Mouse (Mus musculus): ENCODE results near the gene Cyb561d1. TPM values are rescaled to one million over a fixed set of nuclear protein-coding genes. Genes with fewer than 3 reads are reported as not detected.

The Cyb561d1 gene
- polyA plus RNA-seq, 1 experiment from 2014 or later = 3.4 TPM

DNA sequence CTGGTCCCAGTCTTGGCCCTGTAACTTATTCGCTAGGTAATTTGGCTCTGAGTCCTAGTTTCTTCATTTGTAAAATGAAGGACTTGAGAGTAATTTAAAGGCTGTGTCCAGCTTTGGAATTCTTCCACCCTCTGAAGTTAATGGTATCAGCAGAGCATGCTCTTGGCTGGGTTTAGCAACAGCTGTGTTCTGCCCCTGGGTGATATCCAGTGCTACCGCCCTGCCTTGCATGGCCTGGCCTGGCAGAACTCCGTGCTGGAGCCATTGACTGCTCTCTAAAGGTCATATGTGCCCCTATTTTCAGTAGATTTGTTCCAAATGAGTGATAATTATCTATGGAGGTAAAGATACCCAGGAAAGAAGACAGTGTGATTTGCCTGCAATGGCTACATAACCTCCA is 19.6 kb upstream of the Cyb561d1 start:
- Histone ChIP-seq H3K9ac (replicated peaks; ENCODE audit: low read length) (no peak overlapping the region), H3K4me3 (ENCODE audit: low read length) (no peak overlapping the region), H3K27me3 (ENCODE audit: insufficient read depth, low read length) (peaks cover 20% of the 10 kb centered on the region), H3K27ac (ENCODE audit: low read length) (no peak overlapping the region), H3K36me3 (ENCODE audit: insufficient read depth, low read length) (no peaks in the 10 kb centered on the region), H3K4me1 (ENCODE audit: insufficient read depth, low read length) (no peaks in the 10 kb centered on the region), H3K9me3 (ENCODE audit: low read length) (no peaks in the 10 kb centered on the region), H3K4me2 (replicated peaks; ENCODE audit: low read depth, low read length) (no peak overlapping the region)
- no peak for ATAC-seq (ENCODE audit: low FRiP score, low TSS enrichment)
- WGBS = 69% methylated on average over 3 of the region's 3 CpGs

DNA sequence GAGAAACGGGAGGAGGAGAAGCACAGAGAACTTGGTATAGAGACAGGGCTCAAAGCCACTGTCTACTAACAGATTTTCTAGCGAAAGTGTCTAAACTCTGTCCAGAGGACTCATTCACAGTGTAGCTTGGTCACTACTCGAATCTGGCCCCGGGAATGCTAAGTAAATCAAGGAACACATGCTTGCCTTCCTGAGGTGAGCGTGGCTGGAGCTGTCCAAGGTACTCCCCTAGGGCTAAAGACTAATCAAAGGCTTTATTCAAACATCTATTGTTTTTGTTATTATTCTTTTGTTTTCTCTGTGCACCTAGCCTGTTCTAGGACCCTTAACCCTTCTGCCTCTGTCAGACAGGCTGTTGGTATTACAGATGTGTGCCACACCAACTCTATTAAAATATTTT is 13.7 kb upstream of the Cyb561d1 start:
- H3K9me3 ChIP-seq (ENCODE audit: low read length) = no peaks in the 10 kb centered on the region
- no peak for ATAC-seq (ENCODE audit: low FRiP score, low TSS enrichment)
- H3K4me1 ChIP-seq (ENCODE audit: insufficient read depth, low read length) = peaks cover 3% of the 10 kb centered on the region
- no peaks in the 10 kb centered on the region for H3K36me3 ChIP-seq (ENCODE audit: insufficient read depth, low read length)
- H3K27me3 ChIP-seq (ENCODE audit: insufficient read depth, low read length) = no peaks in the 10 kb centered on the region
- H3K4me2 ChIP-seq (replicated peaks; ENCODE audit: low read depth, low read length) = no peak overlapping the region
- no peak overlapping the region for H3K27ac ChIP-seq (ENCODE audit: low read length)
- WGBS = 14% methylated on average over 5 of the region's 5 CpGs
- no peak overlapping the region for H3K4me3 ChIP-seq (ENCODE audit: low read length)
- no peak overlapping the region for H3K9ac ChIP-seq (replicated peaks; ENCODE audit: low read length)

DNA sequence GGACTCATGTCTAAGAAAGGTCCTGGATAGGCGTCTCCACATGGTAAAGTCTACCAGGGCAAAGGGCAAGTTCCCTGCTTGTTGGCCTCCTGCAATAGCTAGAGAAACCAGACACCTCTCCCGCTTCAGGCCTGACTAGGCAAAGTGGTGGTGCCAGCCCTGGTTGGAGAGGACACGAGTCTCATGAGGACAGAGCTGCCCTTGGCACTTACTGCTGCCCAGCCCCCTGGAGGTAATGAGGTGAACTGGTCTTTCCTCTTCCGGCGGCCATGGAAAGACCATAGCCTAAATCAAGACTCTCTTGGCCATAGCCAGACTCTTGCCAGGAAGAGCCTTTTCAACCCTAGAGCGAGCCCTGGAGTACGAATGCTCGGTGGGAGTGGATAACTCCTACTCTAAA is 11.4 kb upstream of the Cyb561d1 start:
- WGBS = 69% methylated on average over 8 of the region's 8 CpGs
- Histone ChIP-seq H3K36me3 (ENCODE audit: insufficient read depth, low read length) (no peaks in the 10 kb centered on the region), H3K27me3 (ENCODE audit: insufficient read depth, low read length) (no peaks in the 10 kb centered on the region), H3K9me3 (ENCODE audit: low read length) (no peaks in the 10 kb centered on the region), H3K27ac (ENCODE audit: low read length) (no peak overlapping the region), H3K4me1 (ENCODE audit: insufficient read depth, low read length) (peaks cover 20% of the 10 kb centered on the region), H3K4me3 (ENCODE audit: low read length) (no peak overlapping the region), H3K4me2 (replicated peaks; ENCODE audit: low read depth, low read length) (no peak overlapping the region), H3K9ac (replicated peaks; ENCODE audit: low read length) (no peak overlapping the region)
- ATAC-seq (ENCODE audit: low FRiP score, low TSS enrichment) = no peak

DNA sequence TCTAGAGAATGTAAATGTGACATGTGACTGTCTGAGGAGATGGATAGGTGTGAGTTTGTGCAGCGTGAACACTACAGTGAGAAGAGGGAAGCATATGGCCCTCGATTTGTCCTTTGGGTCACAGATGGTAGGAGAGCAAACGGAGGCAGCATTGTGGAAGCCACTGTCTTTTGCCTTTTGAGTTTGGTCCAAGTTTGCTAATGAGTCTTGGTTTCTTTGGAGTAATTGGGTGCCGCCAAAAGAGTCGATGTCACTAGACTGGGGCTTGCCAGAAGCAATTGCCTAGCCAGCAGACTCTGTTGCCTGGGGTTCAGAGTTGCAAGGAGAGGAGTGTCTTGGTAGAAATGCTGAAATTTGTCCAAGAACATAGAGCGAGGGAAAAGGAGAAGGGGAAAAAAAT is 10.8 kb upstream of the Cyb561d1 start:
- no peaks in the 10 kb centered on the region for H3K9me3 ChIP-seq (ENCODE audit: low read length)
- no peak overlapping the region for H3K4me3 ChIP-seq (ENCODE audit: low read length)
- H3K36me3 ChIP-seq (ENCODE audit: insufficient read depth, low read length) = peaks cover 3% of the 10 kb centered on the region; the same call in 1 of the 2 replicates
- no peak overlapping the region for H3K9ac ChIP-seq (replicated peaks; ENCODE audit: low read length)
- H3K27ac ChIP-seq (ENCODE audit: low read length) = no peak overlapping the region
- H3K27me3 ChIP-seq (ENCODE audit: insufficient read depth, low read length) = no peaks in the 10 kb centered on the region
- ATAC-seq (ENCODE audit: low FRiP score, low TSS enrichment) = no peak
- no peak overlapping the region for H3K4me2 ChIP-seq (replicated peaks; ENCODE audit: low read depth, low read length)
- 81% methylated on average over 6 of the region's 6 CpGs for WGBS
- peaks cover 23% of the 10 kb centered on the region for H3K4me1 ChIP-seq (ENCODE audit: insufficient read depth, low read length)

DNA sequence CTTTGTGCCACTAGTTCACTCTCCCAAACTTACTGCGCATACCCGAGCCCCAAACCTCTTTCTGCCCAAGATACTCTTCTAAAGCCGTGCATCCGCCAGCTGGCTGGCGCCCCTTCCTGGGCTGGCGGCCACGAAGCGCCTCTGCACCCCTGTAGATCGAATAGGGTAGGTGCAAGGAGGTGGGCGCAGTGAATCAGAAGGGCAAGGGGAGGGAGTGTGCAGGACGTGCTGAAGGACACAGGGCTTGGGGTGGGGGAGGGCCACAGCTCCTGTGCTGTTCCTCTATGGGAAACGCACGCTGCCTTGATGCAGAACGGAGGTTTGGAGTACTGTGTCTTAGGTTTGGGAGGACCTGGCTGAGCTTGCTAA is 9.7 kb upstream of the Cyb561d1 start, which contains the start of gene Atxn7l2:
Atxn7l2 (minus strand) TSS at position 164 of the 369 bp plus-strand sequence.
- WGBS = 0% methylated on average over 14 of the region's 14 CpGs
- Histone ChIP-seq H3K27me3 (ENCODE audit: insufficient read depth, low read length) (no peaks in the 10 kb centered on the region), H3K9me3 (ENCODE audit: low read length) (no peaks in the 10 kb centered on the region), H3K4me1 (ENCODE audit: insufficient read depth, low read length) (peaks cover 23% of the 10 kb centered on the region), H3K9ac (replicated peaks; ENCODE audit: low read length) (peak within 1 kb of the TSS; percentile 80), H3K4me3 (ENCODE audit: low read length) (peak within 1 kb of the TSS; percentile 56), H3K36me3 (ENCODE audit: insufficient read depth, low read length) (peaks cover 14% of the 10 kb centered on the region; the same call in 1 of the 2 replicates), H3K4me2 (replicated peaks; ENCODE audit: low read depth, low read length) (peak within 1 kb of the TSS; percentile 79), H3K27ac (ENCODE audit: low read length) (peak within 1 kb of the TSS; percentile 89)
- ATAC-seq (ENCODE audit: low FRiP score, low TSS enrichment) = peak; percentile 87

DNA sequence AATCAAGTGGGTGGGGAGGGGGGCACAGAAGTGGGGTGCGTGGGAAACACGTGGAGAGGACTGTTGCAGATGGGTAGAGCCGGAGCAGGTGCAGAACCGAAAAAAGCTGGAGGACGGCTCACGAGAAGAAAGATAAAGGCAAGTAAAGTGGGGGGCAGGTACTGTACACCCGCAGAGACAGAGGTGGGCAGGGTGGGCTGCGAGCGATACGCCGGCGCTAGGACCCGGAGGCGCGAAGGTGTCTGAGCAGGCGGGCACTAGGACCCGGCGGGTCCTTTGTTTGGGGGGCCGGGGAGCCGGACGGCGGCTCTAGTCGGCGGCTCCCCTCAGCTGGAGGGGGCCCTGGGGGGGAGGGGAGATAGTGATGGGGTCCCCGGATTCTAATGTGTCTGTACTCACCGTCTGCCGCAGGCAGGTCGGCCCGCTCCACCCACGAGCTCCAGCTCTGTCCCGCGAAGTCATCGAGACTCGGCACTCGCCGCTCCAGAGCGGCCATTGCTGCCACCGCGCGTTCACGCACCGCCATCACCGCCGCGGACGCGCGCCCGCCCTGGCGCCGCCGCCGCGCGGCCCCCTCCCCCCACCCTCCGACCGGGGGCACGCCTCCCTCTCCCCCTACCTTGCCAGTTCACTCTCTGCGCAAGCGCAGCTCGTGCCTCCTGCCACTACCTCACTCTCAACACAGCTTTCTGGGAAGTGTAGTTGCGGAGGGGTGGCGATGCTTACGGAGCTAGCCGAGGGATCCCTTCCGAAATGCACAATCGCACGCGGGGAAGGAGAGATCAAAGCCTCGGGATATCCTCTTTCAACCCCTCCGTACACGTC is 9.1 kb upstream of the Cyb561d1 start:
- Histone ChIP-seq H3K9ac (replicated peaks; ENCODE audit: low read length) (peak overlapping the region; percentile 80), H3K36me3 (ENCODE audit: insufficient read depth, low read length) (peaks cover 20% of the 10 kb centered on the region; the same call in 1 of the 2 replicates), H3K27ac (ENCODE audit: low read length) (peak overlapping the region; percentile 89), H3K9me3 (ENCODE audit: low read length) (no peaks in the 10 kb centered on the region), H3K4me2 (replicated peaks; ENCODE audit: low read depth, low read length) (peak overlapping the region; percentile 79), H3K4me1 (ENCODE audit: insufficient read depth, low read length) (peaks cover 23% of the 10 kb centered on the region), H3K4me3 (ENCODE audit: low read length) (peak overlapping the region; percentile 56), H3K27me3 (ENCODE audit: insufficient read depth, low read length) (no peaks in the 10 kb centered on the region)
- under 1% methylated on average over 64 of the region's 72 CpGs for WGBS
- ATAC-seq (ENCODE audit: low FRiP score, low TSS enrichment) = peak; percentile 95

DNA sequence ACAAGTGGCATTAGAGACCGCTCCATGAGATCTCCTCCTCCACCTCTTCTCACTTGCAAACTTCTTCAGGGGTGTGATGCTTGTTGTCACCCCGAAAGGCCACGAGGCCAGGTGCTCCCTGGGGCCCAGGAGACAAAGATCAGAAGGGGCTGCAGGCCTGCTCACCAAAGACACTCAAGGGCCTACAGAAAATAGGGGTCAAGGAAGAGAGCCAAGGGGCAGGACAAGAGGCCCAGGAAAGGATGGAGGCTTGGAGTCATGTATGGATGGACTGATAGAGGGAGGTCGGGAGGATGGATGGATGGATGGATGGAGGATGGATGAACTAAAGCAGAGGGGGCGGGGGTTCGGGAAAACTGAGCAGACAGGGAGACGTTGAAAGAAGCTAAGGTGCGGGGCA is 8.5 kb upstream of the Cyb561d1 start:
- H3K36me3 ChIP-seq (ENCODE audit: insufficient read depth, low read length) = peaks cover 25% of the 10 kb centered on the region
- H3K27ac ChIP-seq (ENCODE audit: low read length) = no peak overlapping the region; the same call in 1 of the 2 replicates
- ATAC-seq (ENCODE audit: low FRiP score, low TSS enrichment) = peak; percentile 2; the same call in 1 of the 2 replicates

DNA sequence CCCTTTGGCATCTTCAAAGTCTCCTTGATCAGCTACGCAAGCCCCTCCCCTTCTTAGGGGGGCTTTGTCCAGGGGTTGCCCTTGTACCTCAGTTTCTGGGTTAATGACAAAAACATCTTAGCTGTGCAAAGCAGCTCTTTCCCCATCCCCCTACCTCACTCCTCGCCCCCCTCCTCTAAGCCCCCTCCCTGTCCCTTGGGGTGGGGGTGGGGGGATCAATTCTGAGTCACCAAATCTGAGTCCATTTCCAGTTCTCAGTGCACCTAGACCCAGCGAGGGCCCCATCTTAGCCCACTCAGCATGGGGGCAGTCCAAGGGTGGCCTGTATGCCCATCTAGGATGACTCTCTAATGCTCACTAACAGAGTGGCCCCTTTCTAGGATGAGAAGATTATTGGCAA is 8.0 kb upstream of the Cyb561d1 start:
- no peaks in the 10 kb centered on the region for H3K27me3 ChIP-seq (ENCODE audit: insufficient read depth, low read length)
- H3K4me3 ChIP-seq (ENCODE audit: low read length) = peak overlapping the region; percentile 56
- ATAC-seq (ENCODE audit: low FRiP score, low TSS enrichment) = no peak
- H3K4me2 ChIP-seq (replicated peaks; ENCODE audit: low read depth, low read length) = peak overlapping the region; percentile 79
- H3K36me3 ChIP-seq (ENCODE audit: insufficient read depth, low read length) = peaks cover 25% of the 10 kb centered on the region
- no peaks in the 10 kb centered on the region for H3K9me3 ChIP-seq (ENCODE audit: low read length)
- 70% methylated on average over 3 of the region's 3 CpGs for WGBS
- peak overlapping the region; percentile 80 for H3K9ac ChIP-seq (replicated peaks; ENCODE audit: low read length)
- no peak overlapping the region for H3K27ac ChIP-seq (ENCODE audit: low read length)
- H3K4me1 ChIP-seq (ENCODE audit: insufficient read depth, low read length) = peaks cover 23% of the 10 kb centered on the region

More for the DNA sequence above, 8.5 kb upstream of the Cyb561d1 start:
- no peaks in the 10 kb centered on the region for H3K9me3 ChIP-seq (ENCODE audit: low read length)
- WGBS = 7% methylated on average over 8 of the region's 8 CpGs
- peak overlapping the region; percentile 56 for H3K4me3 ChIP-seq (ENCODE audit: low read length)
- peak overlapping the region; percentile 80 for H3K9ac ChIP-seq (replicated peaks; ENCODE audit: low read length)
- H3K4me1 ChIP-seq (ENCODE audit: insufficient read depth, low read length) = peaks cover 23% of the 10 kb centered on the region
- peak overlapping the region; percentile 79 for H3K4me2 ChIP-seq (replicated peaks; ENCODE audit: low read depth, low read length)
- no peaks in the 10 kb centered on the region for H3K27me3 ChIP-seq (ENCODE audit: insufficient read depth, low read length)

DNA sequence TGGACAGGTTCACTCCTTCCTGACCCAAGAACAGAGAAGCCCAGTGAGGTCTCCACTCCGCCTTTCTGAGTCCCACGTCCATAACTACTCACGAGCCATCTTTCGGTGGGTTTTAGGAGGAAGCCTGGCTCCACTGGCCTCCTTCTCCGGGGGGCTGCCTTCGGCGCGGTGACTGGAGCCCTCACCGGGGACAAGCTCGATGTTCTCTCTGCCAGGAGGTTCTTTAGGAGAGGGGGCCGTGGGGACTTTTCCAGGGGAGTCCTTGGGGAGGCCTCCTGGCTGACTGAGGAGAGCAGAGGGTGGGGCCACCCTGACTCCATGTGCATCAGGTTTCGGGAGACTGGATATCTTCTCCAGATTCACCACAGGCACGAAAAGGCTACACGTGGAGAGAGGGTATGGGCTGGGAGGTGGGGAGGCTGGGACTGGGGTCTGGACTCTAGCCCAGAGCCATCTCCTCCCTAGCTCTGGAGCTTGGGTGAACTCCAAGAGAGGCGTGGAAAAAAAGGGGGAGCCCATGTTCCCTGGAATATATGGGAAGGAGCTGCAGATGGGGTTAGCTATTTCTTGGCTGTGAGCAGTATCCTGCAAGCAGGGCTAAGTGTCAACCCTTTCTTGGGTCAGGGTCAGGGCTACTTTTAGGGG is 5.8 kb upstream of the Cyb561d1 start:
- H3K4me1 ChIP-seq (ENCODE audit: insufficient read depth, low read length) = peaks cover 23% of the 10 kb centered on the region
- H3K36me3 ChIP-seq (ENCODE audit: insufficient read depth, low read length) = peaks cover 35% of the 10 kb centered on the region
- H3K4me3 ChIP-seq (ENCODE audit: low read length) = no peak overlapping the region
- ATAC-seq (ENCODE audit: low FRiP score, low TSS enrichment) = no peak
- H3K9ac ChIP-seq (replicated peaks; ENCODE audit: low read length) = no peak overlapping the region
- WGBS = 77% methylated on average over 15 of the region's 15 CpGs
- H3K27me3 ChIP-seq (ENCODE audit: insufficient read depth, low read length) = no peaks in the 10 kb centered on the region
- H3K27ac ChIP-seq (ENCODE audit: low read length) = no peak overlapping the region
- no peak overlapping the region for H3K4me2 ChIP-seq (replicated peaks; ENCODE audit: low read depth, low read length)
- H3K9me3 ChIP-seq (ENCODE audit: low read length) = no peaks in the 10 kb centered on the region

DNA sequence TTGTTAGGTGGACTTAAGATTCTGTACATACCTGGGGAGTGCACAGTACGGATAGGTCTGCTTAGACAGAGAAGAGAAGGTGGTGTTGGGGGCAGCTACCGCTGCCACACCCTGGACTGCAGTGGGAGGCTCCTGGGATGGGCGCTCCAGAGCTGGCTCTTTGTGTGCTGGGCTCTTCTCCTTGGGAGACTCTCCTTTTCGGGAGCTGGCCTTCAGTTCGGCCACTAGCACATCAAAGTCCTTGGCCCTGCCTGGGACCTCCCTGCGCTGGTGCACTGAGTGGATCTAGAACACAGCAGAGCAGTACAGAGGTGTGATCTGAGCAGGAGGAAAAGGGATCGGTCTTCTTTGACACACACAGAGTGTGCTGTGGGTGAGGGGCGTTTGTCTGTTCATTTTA is 4.6 kb upstream of the Cyb561d1 start:
- 89% methylated on average over 8 of the region's 8 CpGs for WGBS
- ATAC-seq (ENCODE audit: low FRiP score, low TSS enrichment) = no peak
- Histone ChIP-seq H3K36me3 (ENCODE audit: insufficient read depth, low read length) (peaks cover 35% of the 10 kb centered on the region), H3K4me2 (replicated peaks; ENCODE audit: low read depth, low read length) (no peak overlapping the region), H3K27me3 (ENCODE audit: insufficient read depth, low read length) (no peaks in the 10 kb centered on the region), H3K4me1 (ENCODE audit: insufficient read depth, low read length) (peaks cover 25% of the 10 kb centered on the region), H3K27ac (ENCODE audit: low read length) (no peak overlapping the region), H3K9ac (replicated peaks; ENCODE audit: low read length) (no peak overlapping the region), H3K4me3 (ENCODE audit: low read length) (no peak overlapping the region), H3K9me3 (ENCODE audit: low read length) (no peaks in the 10 kb centered on the region)
